Mouse (Mus musculus) MEL (cell line): ENCODE data around the gene Ier3. TPM values are rescaled to one million over a fixed set of nuclear protein-coding genes. Genes with fewer than 3 reads are reported as not detected.

Experiments
- DNase-seq: peaks from one replicate; pipeline ENCODE4 v3.0.0; 2011; ENCODE audit warnings: low read depth, low spot score
- H3K27ac ChIP-seq: 2 replicates; pipeline ENCODE4 v1.5.1; 2012; ENCODE audit warnings: low read depth, mild to moderate bottlenecking, control low read depth, low read length, moderate library complexity; ENCODE audit not compliant: control insufficient read depth
- H3K27me3 ChIP-seq, 2 experiments: fragments of 150-350 bp in 1 of 2; sonication (generic) in 1 of 2; 2 replicates each; pipeline ENCODE4 v1.6.1; 2012; ENCODE audit warnings: low read length in 2 of 2, mild to moderate bottlenecking in 2 of 2, improper control_type of control experiment in 1 of 2, moderate library complexity in 1 of 2; ENCODE audit not compliant: insufficient read depth in 2 of 2, control insufficient read depth in 1 of 2
- H3K36me3 ChIP-seq, 2 experiments: 2 replicates each; pipeline ENCODE4 v1.6.1; 2012 to 2014; ENCODE audit warnings: low read length in 2 of 2, improper control_type of control experiment in 1 of 2, inconsistent platforms in 1 of 2, mild to moderate bottlenecking in 1 of 2; ENCODE audit not compliant: insufficient read depth in 2 of 2, control insufficient read depth in 1 of 2
- H3K4me1 ChIP-seq, 2 experiments: fragments of 150-350 bp in 1 of 2; sonication (generic) in 1 of 2; 2 replicates each; pipeline ENCODE4 v1.6.1; 2012; ENCODE audit warnings: low read length in 2 of 2, improper control_type of control experiment in 1 of 2, mild to moderate bottlenecking in 1 of 2; ENCODE audit not compliant: insufficient read depth in 2 of 2, control insufficient read depth in 1 of 2
- H3K4me3 ChIP-seq, 2 experiments: fragments of 150-350 bp in 1 of 2; sonication (generic) in 1 of 2; 2 replicates each; pipeline ENCODE4 v1.5.1; 2012; ENCODE audit warnings: low read depth in 2 of 2, low read length in 2 of 2, mild to moderate bottlenecking in 2 of 2, moderate library complexity in 2 of 2, control low read depth in 1 of 2, improper control_type of control experiment in 1 of 2; ENCODE audit not compliant: control insufficient read depth in 1 of 2, insufficient read depth in 1 of 2
- H3K79me2 ChIP-seq: 2 replicates; pipeline ENCODE4 v1.6.1; 2012; ENCODE audit warnings: mild to moderate bottlenecking, low read length, moderate library complexity; ENCODE audit not compliant: control insufficient read depth, poor library complexity, insufficient read depth
- H3K9ac ChIP-seq: 2 replicates; pipeline ENCODE4 v1.6.1; 2012; ENCODE audit warnings: low read depth, mild to moderate bottlenecking, control low read depth, low read length, moderate library complexity; ENCODE audit not compliant: control insufficient read depth, poor library complexity, severe bottlenecking
- H3K9me3 ChIP-seq: fragments of 150-350 bp; sonication (generic); replicated peaks from 2 replicates; pipeline ENCODE4 v1.6.1; 2012; ENCODE audit warnings: mild to moderate bottlenecking, low read length, improper control_type of control experiment, moderate library complexity; ENCODE audit not compliant: insufficient read depth
- BHLHE40 ChIP-seq: IDR thresholded peaks from 2 replicates; pipeline ENCODE4 v1.6.1; 2012; ENCODE audit warnings: low read depth, mild to moderate bottlenecking, inconsistent platforms, low read length, improper control_type of control experiment, borderline replicate concordance
- CHD1 ChIP-seq: IDR thresholded peaks from 2 replicates; pipeline ENCODE4 v1.6.1; 2012; ENCODE audit warnings: low read depth, mild to moderate bottlenecking, inconsistent platforms, low read length, improper control_type of control experiment
- CTCF ChIP-seq, 3 experiments: IDR thresholded peaks in 2 of 3; conservative IDR thresholded peaks in 1 of 3; 2 replicates each; pipeline ENCODE4 v1.5.1; 2011 to 2012; ENCODE audit warnings: low read length in 3 of 3, low read depth in 2 of 3, mild to moderate bottlenecking in 2 of 3, improper control_type of control experiment in 1 of 3, inconsistent platforms in 1 of 3, mixed read lengths in 1 of 3, moderate library complexity in 1 of 3; ENCODE audit not compliant: control insufficient read depth in 1 of 3, insufficient read depth in 1 of 3, poor library complexity in 1 of 3, severe bottlenecking in 1 of 3
- E2F4 ChIP-seq: IDR thresholded peaks from 2 replicates; pipeline ENCODE4 v1.6.1; 2011; ENCODE audit warnings: low read depth, low read length, improper control_type of control experiment, borderline replicate concordance
- ELF1 ChIP-seq: IDR thresholded peaks from 2 replicates; pipeline ENCODE4 v1.6.1; 2014; ENCODE audit warnings: low read depth, mild to moderate bottlenecking, inconsistent platforms, low read length, improper control_type of control experiment, moderate library complexity
- EP300 ChIP-seq, 2 experiments: IDR thresholded peaks; 2 replicates each; pipeline ENCODE4 v1.6.1; 2011; ENCODE audit warnings: improper control_type of control experiment in 2 of 2, low read length in 2 of 2, low read depth in 1 of 2, mild to moderate bottlenecking in 1 of 2
- ETS1 ChIP-seq: IDR thresholded peaks from 2 replicates; pipeline ENCODE4 v1.6.1; 2012; ENCODE audit warnings: low read depth, mild to moderate bottlenecking, inconsistent platforms, low read length, improper control_type of control experiment, moderate library complexity
- GATA1 ChIP-seq: IDR thresholded peaks from 2 replicates; pipeline ENCODE4 v1.6.1; 2011; ENCODE audit warnings: low read depth, low read length, improper control_type of control experiment
- KAT2A ChIP-seq: conservative IDR thresholded peaks from 2 replicates; pipeline ENCODE4 v1.6.1; 2012; ENCODE audit warnings: low read depth, low read length, improper control_type of control experiment, inconsistent platforms
- MAX ChIP-seq: IDR thresholded peaks from 2 replicates; pipeline ENCODE4 v1.6.1; 2011; ENCODE audit warnings: low read length, improper control_type of control experiment
- MXI1 ChIP-seq: IDR thresholded peaks from 2 replicates; pipeline ENCODE4 v1.6.1; 2011; ENCODE audit warnings: mild to moderate bottlenecking, low read depth, low read length, improper control_type of control experiment
- NELFE ChIP-seq: IDR thresholded peaks from 2 replicates; pipeline ENCODE4 v1.6.1; 2011; ENCODE audit warnings: low read depth, low read length, improper control_type of control experiment
- POLR2A ChIP-seq, 2 experiments: IDR thresholded peaks; 2 replicates each; pipeline ENCODE4 v1.6.1; 2011 to 2012; ENCODE audit warnings: low read length in 2 of 2, mild to moderate bottlenecking in 2 of 2, control low read depth in 1 of 2, improper control_type of control experiment in 1 of 2, low read depth in 1 of 2, moderate library complexity in 1 of 2; ENCODE audit not compliant: control insufficient read depth in 1 of 2, insufficient read depth in 1 of 2, poor library complexity in 1 of 2
- RAD21 ChIP-seq: IDR thresholded peaks from 2 replicates; pipeline ENCODE4 v1.6.1; 2011; ENCODE audit warnings: mild to moderate bottlenecking, low read depth, low read length, improper control_type of control experiment
- SIN3A ChIP-seq: IDR thresholded peaks from 2 replicates; pipeline ENCODE4 v1.6.1; 2012; ENCODE audit warnings: low read length, improper control_type of control experiment, inconsistent platforms
- SMC3 ChIP-seq: IDR thresholded peaks from 2 replicates; pipeline ENCODE4 v1.6.1; 2011; ENCODE audit warnings: low read depth, low read length, improper control_type of control experiment
- TAL1 ChIP-seq: IDR thresholded peaks from 2 replicates; pipeline ENCODE4 v1.6.1; 2012; ENCODE audit warnings: mild to moderate bottlenecking, inconsistent platforms, low read length, moderate library complexity, mixed read lengths
- TBP ChIP-seq: IDR thresholded peaks from 2 replicates; pipeline ENCODE4 v1.8.0; 2011; ENCODE audit warnings: low read depth, low read length, improper control_type of control experiment
- USF2 ChIP-seq, 2 experiments: IDR thresholded peaks; 2 replicates each; pipeline ENCODE4 v1.6.1; 2011 to 2012; ENCODE audit warnings: improper control_type of control experiment in 2 of 2, low read length in 2 of 2, borderline replicate concordance in 1 of 2, inconsistent platforms in 1 of 2, low read depth in 1 of 2, mild to moderate bottlenecking in 1 of 2; ENCODE audit not compliant: insufficient read depth in 1 of 2
- ZC3H11A ChIP-seq: IDR thresholded peaks from 2 replicates; pipeline ENCODE4 v1.6.1; 2012; ENCODE audit warnings: low read depth, mild to moderate bottlenecking, inconsistent platforms, low read length, improper control_type of control experiment
- ZKSCAN1 ChIP-seq: IDR thresholded peaks from 2 replicates; pipeline ENCODE4 v1.6.1; 2012; ENCODE audit warnings: low read depth, mild to moderate bottlenecking, inconsistent platforms, low read length, improper control_type of control experiment, moderate library complexity
- ZNF384 ChIP-seq: IDR thresholded peaks from 2 replicates; pipeline ENCODE4 v1.6.1; 2012; ENCODE audit warnings: low read depth, mild to moderate bottlenecking, inconsistent platforms, low read length, improper control_type of control experiment
- polyA plus RNA-seq, 2 experiments: library from polyadenylated mRNA; stranded (reverse) in 1 of 2; unstranded in 1 of 2; fragments of >175 nt in 1 of 2; fragments of >200 nt in 1 of 2; gene quantifications; 2 replicates each; pipeline versions ENCODE4 v1.2.1 to v1.2.4; 2012; ENCODE audit warnings: low replicate concordance in 2 of 2, low read depth in 1 of 2; ENCODE audit not compliant: insufficient read length in 2 of 2, insufficient read depth in 1 of 2, missing spikeins in 1 of 2
- total RNA-seq: library from RNA; depleted of rRNA; stranded (reverse); fragments of 300-350 nt; gene quantifications from 2 replicates; pipeline ENCODE4 v1.2.3, GENCODE M21; 2012

Gene Ier3
- total and polyA plus RNA-seq, 3 experiments: 5.5 to 12.2 TPM; not detected in 1

DNA sequence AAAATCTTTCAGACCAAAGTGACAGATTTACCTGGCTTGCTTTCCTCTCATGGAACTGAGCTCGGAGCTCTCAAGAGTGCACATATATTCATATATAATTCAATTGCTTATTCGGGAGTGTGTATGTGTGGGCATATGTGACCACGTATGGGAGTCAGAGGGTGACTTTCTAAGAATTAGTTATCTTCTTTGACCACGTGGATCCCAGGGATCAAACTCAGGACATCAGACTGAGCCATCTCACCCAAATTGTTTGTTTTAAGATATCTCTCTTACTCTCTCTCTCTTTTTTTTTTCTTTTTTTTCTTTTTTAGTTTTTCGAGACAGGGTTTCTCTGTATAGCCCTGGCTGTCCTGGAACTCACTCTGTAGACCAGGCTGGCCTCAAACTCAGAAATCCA, 1.4 kb upstream of the Ier3 start:
- H3K9ac ChIP-seq: no peak overlapping the region
- TF ChIP-seq ELF1 (no peak), MXI1 (peak; percentile 38; the same call in 1 of the 2 replicates), ZNF384 (no peak; the same call in 1 of the 2 replicates), CTCF (IDR thresholded peaks at IDR 0.05 in 2 of 3, conservative IDR thresholded peaks at IDR 0.05 in 1 of 3; ENCODE audit: control insufficient read depth in 1 of 3, insufficient read depth in 1 of 3, low read depth in 2 of 3, low read length in 3 of 3, poor library complexity in 1 of 3, severe bottlenecking in 1 of 3) (no peak), TAL1 (peak; percentile 63), RAD21 (no peak), NELFE (no peak), EP300 (IDR thresholded peaks at IDR 0.05; ENCODE audit: low read depth in 1 of 2, low read length in 2 of 2) (peak; percentile 4 to 36; a peak in 1 of 4 replicates), KAT2A (no peak), GATA1 (0 out of 2 replicates have a peak, but pooled peaks have one; percentile 12), MAX (peak; percentile 33; the same call in 1 of the 2 replicates)
- no peak for DNase-seq
- H3K79me2 ChIP-seq: peaks cover 11% of the 10 kb centered on the region
- peaks cover 0 to 15% of the 10 kb centered on the region in 2 experiments; a peak in 2 of 4 replicates for H3K36me3 ChIP-seq
- H3K9me3 ChIP-seq: no peaks in the 10 kb centered on the region
- H3K4me3 ChIP-seq: no peak overlapping the region
- no peaks in the 10 kb centered on the region for H3K27me3 ChIP-seq
- no peak overlapping the region for H3K27ac ChIP-seq
- H3K4me1 ChIP-seq: peaks cover 0 to 15% of the 10 kb centered on the region in 2 experiments; a peak in 2 of 4 replicates

DNA sequence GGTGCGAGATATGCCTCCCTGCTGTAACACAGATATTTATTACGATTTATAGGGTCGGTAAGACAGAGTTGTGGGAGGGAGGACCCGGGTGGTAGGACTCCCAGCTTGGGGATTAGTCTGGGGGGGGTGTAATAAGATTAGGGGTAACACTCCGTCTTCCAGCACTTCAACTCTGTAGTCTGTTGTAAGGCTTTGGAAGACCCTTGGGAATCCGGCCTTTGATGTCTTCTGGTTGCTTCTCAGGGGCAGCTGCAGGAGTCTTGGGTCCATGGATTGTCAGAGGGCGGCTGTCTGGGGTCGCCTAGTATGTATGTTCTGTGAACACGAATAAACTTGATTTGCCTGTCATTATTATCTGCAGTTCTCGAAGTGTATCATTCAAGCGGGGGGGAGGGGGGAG, 1.1 kb downstream of the Ier3 start:
- TF ChIP-seq E2F4 (no peak), SMC3 (no peak), USF2 (IDR thresholded peaks at IDR 0.05; ENCODE audit: borderline replicate concordance in 1 of 2, insufficient read depth in 1 of 2, low read depth in 1 of 2, low read length in 2 of 2) (no peak), ETS1 (no peak), ZC3H11A (no peak), TBP (no peak), CHD1 (0 out of 2 replicates have a peak, but pooled peaks have one; percentile 22), TAL1 (no peak), MXI1 (peak; percentile 12; the same call in 1 of the 2 replicates), ZKSCAN1 (no peak), SIN3A (no peak), BHLHE40 (no peak), ZNF384 (no peak), POLR2A (IDR thresholded peaks at IDR 0.05; ENCODE audit: control insufficient read depth in 1 of 2, insufficient read depth in 1 of 2, low read depth in 1 of 2, low read length in 2 of 2, poor library complexity in 1 of 2) (0 out of 4 replicates have a peak, but pooled peaks of 1 of the 2 experiments have one; percentile 21), NELFE (0 out of 2 replicates have a peak, but pooled peaks have one; percentile 10), EP300 (IDR thresholded peaks at IDR 0.05; ENCODE audit: low read depth in 1 of 2, low read length in 2 of 2) (no peak)
- H3K4me1 ChIP-seq: peaks cover 2 to 20% of the 10 kb centered on the region in 2 experiments; a peak in 2 of 4 replicates
- H3K27ac ChIP-seq: peak overlapping the region; percentile 82

More for the DNA sequence above, 1.1 kb downstream of the Ier3 start:
- peak overlapping the region; percentile 73 for H3K9ac ChIP-seq
- no peak for DNase-seq
- H3K9me3 ChIP-seq: no peaks in the 10 kb centered on the region
- H3K79me2 ChIP-seq: peaks cover 11% of the 10 kb centered on the region
- H3K36me3 ChIP-seq: peaks cover 3 to 13% of the 10 kb centered on the region in 2 experiments; a peak in 3 of 4 replicates
- H3K4me3 ChIP-seq: peak overlapping the region; percentile 57 to 90
- H3K27me3 ChIP-seq: no peaks in the 10 kb centered on the region
